Mouse (Mus musculus): Measurements from ENCODE around the gene Sh2d6. TPM values are rescaled to one million over a fixed set of nuclear protein-coding genes. Genes with fewer than 3 reads are reported as not detected.
A peak's percentile ranks its signal among the peaks of the same experiment; 100 is the strongest.
"Not testable (repeated sequence)": the region's sequence is repeated elsewhere in the genome, so short reads cannot be mapped to it uniquely, and the experiment has no call there.

Sh2d6 gene
- polyA plus RNA-seq, 1 experiment from 2014 or later: 0.26 TPM

DNA sequence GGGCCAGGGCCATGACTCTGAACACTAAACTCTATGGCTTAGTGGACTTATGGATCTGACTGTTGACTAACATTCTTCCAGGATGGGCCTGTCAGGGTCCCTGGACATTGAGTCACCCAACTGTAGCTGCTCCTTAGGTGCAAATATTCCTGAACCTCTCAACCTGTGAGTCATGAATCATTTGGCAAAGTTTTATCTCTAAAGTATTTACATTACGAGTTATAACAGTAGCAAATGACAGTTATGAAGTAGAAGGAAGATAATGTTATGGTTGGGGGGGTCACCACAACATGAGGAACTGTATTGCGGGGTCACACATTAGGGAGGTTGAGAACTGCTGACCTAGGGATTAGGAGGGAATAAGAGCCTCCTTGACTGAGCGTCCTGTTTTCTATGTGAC lies 26.4 kb upstream of the Sh2d6 start:
- Histone ChIP-seq H3K4me3 (ENCODE audit: inconsistent target) (no peak overlapping the region), H3K79me2 (ENCODE audit: inconsistent target) (peaks cover 67% of the 10 kb centered on the region), H3K36me3 (ENCODE audit: inconsistent target) (no peaks in the 10 kb centered on the region), H3K27ac (peak overlapping the region; percentile 100)
- 96% methylated on average over 3 of the region's 3 CpGs for WGBS (ENCODE audit: missing documents)

DNA sequence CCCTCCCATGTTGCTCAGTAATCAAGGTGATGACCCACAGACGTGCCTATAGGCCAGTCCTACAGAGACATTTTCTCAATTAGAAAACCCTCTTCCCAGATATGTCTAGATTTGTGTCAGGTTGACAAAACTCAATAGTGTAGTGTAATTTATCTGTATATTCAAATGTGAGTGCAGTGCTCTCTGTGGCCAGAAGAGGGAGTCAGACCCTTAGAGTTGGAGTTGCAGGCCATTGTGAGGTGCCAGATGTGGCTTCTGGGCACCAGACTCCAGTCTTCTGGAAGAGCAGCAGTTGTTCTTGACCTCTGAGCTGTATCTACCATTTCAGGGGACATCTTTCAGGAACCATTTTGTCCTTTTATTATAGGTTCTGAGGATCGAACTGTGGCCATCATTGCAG lies 25.6 kb upstream of the Sh2d6 start:
- Histone ChIP-seq H3K36me3 (ENCODE audit: inconsistent target) (no peaks in the 10 kb centered on the region), H3K27ac (no peak overlapping the region), H3K79me2 (ENCODE audit: inconsistent target) (peaks cover 60% of the 10 kb centered on the region), H3K4me3 (ENCODE audit: inconsistent target) (no peak overlapping the region)
- 100% methylated on average over 2 of the region's 2 CpGs for WGBS (ENCODE audit: missing documents)

DNA sequence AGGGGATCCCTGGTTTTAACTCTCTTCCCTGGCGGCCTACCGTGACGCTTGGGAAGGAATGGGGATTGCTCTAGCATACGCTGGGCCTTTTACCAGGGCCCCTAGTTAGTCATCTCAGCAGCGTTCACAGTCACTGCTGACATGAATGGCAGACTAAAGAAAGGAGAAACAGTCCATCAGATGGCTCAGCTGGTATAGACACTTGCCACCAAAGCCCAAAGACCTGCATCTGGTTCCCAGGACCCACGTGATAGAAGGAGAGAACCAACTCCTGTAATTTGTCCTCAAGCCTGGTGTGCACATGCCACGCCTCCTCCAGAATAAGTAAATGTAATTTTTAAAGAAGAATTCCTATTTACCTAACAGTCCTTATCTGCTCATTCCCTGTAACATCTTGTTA lies 23.9 kb upstream of the Sh2d6 start:
- H3K36me3 ChIP-seq (ENCODE audit: inconsistent target): no peaks in the 10 kb centered on the region
- H3K79me2 ChIP-seq (ENCODE audit: inconsistent target): peaks cover 42% of the 10 kb centered on the region
- 45% methylated on average over 6 of the region's 7 CpGs for WGBS (ENCODE audit: missing documents)
- H3K27ac ChIP-seq: peak overlapping the region; percentile 77
- peak overlapping the region; percentile 49; the same call in 1 of the 2 replicates for H3K4me3 ChIP-seq (ENCODE audit: inconsistent target)

DNA sequence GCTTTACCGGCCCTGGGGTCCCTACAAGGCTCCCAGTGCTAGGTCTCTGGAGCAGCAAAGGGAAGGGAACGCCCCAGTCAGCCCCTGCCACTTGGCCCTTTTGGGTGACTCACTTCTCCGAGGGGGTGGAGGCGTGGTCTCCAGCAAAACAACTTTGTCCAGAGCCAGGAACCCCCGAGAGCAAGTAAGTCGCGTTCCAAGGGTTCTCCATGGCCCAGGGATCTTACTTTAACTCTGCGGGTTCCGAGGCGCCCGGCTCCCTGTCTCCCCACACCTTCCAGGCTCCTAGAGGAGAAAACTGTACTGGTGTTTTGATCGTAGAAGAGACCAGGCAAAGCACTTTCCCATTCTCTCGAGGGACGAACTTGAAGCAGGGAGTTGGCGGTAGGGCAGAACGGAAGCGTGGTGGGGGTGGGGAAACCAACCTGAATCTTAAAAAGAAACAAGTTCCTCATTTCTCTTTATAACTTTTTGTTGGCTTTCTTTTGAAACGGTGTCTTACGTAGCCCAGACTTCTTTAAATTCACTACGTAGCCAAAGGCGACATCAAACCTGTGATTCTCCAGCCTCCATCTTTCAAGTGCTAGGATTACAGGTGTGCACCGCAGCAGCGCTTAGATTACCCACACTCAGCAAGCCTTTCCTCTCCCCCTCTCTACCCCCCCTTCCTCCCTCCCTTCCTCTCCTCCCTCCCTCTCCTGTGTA lies 22.9 kb upstream of the Sh2d6 start, which contains the start of gene Capg:
TSS of gene Capg (plus strand) at position 109 of the 705 bp plus-strand sequence.
- H3K36me3 ChIP-seq (ENCODE audit: inconsistent target): no peaks in the 10 kb centered on the region
- peak within 1 kb of the TSS; percentile 49 for H3K4me3 ChIP-seq (ENCODE audit: inconsistent target)
- 1% methylated on average over 22 of the region's 23 CpGs for WGBS (ENCODE audit: missing documents)
- peaks cover 33% of the 10 kb centered on the region for H3K79me2 ChIP-seq (ENCODE audit: inconsistent target)
- peak within 1 kb of the TSS; percentile 77 for H3K27ac ChIP-seq

DNA sequence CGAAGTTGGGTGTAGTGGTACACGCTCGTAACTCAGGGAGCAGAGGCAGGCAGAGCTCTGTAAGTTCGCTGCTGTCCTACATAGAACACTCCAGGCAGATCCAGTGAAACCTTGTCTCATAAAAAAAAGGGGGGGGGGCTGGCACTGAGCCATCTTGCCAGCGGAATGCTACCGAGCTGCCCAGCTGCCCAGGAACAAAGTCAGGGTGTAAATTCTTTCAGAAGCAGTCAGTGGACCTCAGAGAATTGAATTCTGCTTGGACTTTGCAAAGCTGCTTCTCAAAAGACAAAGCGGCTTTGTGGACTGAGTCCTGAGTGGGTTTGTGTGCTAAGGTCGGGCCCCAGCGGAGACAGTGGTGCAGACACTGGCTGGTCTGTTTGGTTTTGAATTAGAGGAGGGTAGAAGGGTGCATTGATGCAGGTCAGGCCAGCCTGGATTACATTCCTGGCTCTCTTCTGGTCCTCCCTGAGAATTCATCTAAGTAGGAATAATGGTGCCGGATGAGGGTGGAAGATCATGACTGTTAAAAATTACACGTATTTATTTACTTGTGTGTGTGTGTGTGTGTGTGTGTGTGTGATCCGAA lies 21.9 kb upstream of the Sh2d6 start:
- H3K36me3 ChIP-seq (ENCODE audit: inconsistent target): no peaks in the 10 kb centered on the region
- WGBS (ENCODE audit: missing documents): 86% methylated on average over 12 of the region's 12 CpGs
- H3K4me3 ChIP-seq (ENCODE audit: inconsistent target): no peak overlapping the region
- peak overlapping the region; percentile 77; the same call in 1 of the 2 replicates for H3K27ac ChIP-seq
- H3K79me2 ChIP-seq (ENCODE audit: inconsistent target): peaks cover 31% of the 10 kb centered on the region

DNA sequence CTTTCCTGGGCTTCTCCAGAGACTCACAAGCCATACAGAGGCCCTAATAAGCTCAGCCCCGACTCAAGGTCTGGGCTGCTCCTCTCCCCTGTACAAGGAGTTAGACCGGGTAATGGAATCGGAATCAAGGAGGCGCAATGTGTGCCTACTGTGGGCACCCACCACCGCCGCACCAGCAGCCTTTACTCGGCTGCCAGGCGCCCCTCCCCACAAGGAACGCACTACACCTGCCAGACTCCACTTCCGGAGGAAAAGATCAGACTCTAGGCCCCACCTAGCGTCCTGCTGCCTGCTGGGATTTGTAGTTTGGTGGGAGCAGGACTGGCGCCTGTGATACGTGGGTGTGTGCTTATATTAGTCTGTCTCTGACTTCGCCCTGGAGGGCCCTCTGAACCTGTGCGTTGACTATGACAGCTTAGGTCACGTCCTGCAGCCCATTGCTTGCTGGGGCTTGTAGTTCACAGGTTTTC lies 17.1 kb upstream of the Sh2d6 start:
- WGBS (ENCODE audit: missing documents): 5% methylated on average over 16 of the region's 16 CpGs
- Histone ChIP-seq H3K79me2 (ENCODE audit: inconsistent target) (no peaks in the 10 kb centered on the region), H3K4me3 (ENCODE audit: inconsistent target) (peak overlapping the region; percentile 40), H3K27ac (0 out of 2 replicates have a peak overlapping the region, but pooled peaks have one; percentile 3), H3K36me3 (ENCODE audit: inconsistent target) (no peaks in the 10 kb centered on the region)

DNA sequence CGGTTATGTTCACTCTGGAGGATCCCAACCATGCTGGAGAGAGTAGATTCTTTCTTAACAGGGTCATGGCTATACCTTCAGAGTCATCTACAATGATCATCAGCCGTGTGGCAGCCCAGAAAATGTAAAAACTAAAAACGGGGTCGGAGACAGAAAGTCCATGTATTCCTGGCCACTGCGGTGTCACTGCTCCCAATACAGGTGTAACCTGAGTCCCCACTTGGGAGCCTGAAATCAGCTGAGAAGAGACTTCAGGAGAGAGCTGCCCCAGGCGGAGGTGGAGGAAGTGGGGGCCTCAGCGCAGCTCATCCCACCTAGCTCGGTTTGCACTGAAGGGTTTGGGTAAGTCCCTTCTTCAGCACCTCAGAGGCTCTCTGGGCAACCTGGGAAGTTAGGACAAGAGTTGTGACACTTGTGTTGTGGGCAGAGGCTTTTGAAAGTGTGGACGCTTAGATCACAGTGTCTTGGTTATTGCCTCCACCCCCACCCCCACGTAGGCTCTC lies 16.5 kb upstream of the Sh2d6 start:
- 71% methylated on average over 10 of the region's 10 CpGs for WGBS (ENCODE audit: missing documents)
- Histone ChIP-seq H3K4me3 (ENCODE audit: inconsistent target) (peak overlapping the region; percentile 40), H3K79me2 (ENCODE audit: inconsistent target) (no peaks in the 10 kb centered on the region), H3K36me3 (ENCODE audit: inconsistent target) (no peaks in the 10 kb centered on the region), H3K27ac (0 out of 2 replicates have a peak overlapping the region, but pooled peaks have one; percentile 3)

DNA sequence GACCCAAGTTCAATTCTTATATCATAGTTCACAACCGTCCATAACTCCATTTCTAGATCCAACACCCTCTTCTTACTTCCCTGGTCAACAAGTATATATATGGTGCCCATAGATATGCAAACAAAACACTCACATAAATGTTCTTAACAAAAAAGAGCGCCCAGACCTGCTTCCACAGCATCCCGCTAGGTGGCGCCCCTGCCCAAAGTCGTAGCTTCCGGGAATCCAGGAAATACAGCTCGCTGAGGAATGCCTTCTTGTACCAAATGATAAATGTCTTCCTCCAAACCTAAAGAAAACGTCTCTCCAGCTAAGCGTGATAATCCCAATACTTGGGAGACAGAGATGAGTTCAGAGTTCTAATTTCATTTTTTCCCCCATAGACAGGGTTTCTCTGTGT lies 13.7 kb upstream of the Sh2d6 start:
- whole genome bisulfite sequencing (ENCODE audit: missing documents): 1% methylated on average over 9 of the region's 9 CpGs
- no peaks in the 10 kb centered on the region for H3K36me3 ChIP-seq (ENCODE audit: inconsistent target)
- H3K79me2 ChIP-seq (ENCODE audit: inconsistent target): no peaks in the 10 kb centered on the region
- H3K27ac ChIP-seq: no peak overlapping the region
- H3K4me3 ChIP-seq (ENCODE audit: inconsistent target): no peak overlapping the region

DNA sequence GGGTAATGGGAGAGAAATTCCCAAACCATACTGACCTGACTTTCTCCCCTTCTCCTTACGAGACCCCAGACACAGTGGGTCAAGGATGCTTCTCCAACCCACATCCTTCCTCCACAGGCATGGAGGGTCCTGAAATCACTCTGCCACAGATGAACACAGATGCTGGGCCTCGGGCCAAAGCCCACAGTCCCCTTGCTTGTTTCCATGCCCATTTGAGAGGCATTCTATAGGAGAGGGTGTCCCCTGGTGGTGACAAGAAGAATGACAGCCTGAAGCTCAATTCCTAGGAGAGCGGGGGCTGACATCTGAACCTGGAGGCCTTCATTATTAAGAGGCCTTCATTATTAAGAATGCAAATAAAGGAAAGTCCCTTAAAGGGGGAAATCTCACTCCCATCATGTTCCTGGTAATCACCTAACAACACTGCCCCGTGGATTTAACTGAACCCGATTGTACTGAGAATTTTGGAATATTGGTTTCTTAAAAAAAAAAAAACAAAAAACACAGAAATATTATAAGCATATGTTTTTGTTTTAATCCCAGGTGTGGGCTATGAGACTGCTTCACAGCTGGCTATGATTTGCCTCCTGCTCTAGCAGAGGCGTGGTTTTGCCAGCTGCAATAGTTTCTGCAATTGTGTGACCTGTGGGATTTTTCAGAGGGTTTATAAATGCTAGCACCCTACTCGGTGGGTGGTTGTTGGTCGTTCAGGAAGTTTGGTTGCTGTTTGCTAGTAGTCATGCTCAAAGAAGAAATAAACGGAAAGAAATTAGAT lies 12.7 kb upstream of the Sh2d6 start:
- Histone ChIP-seq H3K4me3 (ENCODE audit: inconsistent target) (no peak overlapping the region), H3K79me2 (ENCODE audit: inconsistent target) (no peaks in the 10 kb centered on the region), H3K27ac (no peak overlapping the region), H3K36me3 (ENCODE audit: inconsistent target) (no peaks in the 10 kb centered on the region)
- WGBS (ENCODE audit: missing documents): 34% methylated on average over 8 of the region's 9 CpGs

DNA sequence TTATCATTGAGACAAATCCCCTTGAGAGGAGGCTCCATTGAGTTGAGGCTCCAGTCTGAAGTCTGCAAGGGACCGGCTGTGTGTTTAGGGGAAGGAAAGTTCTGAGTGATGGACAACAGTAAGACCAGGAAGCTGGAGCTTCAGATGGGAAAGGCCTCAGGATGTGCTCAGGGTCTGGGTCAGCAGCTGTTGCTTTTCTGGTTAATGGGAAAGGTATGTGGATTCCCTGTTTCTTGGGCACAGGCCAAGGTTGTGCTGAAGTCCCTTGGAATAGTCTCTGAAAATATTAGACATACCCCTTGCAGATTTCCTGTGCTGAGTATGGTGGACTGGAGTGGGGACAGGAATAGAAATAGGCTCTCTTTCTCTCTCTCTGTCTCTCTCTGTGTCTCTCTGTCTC lies 12.0 kb upstream of the Sh2d6 start:
- no CpG with 5 or more reads among the region's 1 CpGs for WGBS (ENCODE audit: missing documents)
- H3K27ac ChIP-seq; H3K36me3 ChIP-seq (ENCODE audit: inconsistent target); H3K79me2 ChIP-seq (ENCODE audit: inconsistent target); H3K4me3 ChIP-seq (ENCODE audit: inconsistent target): not testable (repeated sequence)

DNA sequence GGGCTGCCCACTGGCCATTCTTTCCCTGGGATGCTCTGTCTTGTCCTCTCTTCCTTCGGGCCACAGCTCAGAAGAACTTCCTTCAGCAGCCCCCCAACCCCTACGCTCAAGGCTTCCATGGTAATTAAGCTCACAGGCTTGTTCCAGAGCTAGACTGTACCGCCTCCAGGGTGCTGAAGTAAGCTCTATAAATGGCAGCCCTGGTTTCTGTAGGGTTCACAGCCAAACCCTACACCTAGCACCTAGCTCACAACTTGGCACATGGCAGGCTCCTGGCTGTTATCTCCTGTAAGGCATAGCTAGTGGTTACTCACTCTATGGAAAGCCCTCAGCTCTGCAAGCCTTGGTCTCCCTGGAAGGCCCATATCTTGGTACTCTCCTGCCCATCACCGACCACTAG lies 11.1 kb upstream of the Sh2d6 start:
- Histone ChIP-seq H3K27ac (no peak overlapping the region), H3K4me3 (ENCODE audit: inconsistent target) (no peak overlapping the region), H3K36me3 (ENCODE audit: inconsistent target) (no peaks in the 10 kb centered on the region), H3K79me2 (ENCODE audit: inconsistent target) (no peaks in the 10 kb centered on the region)
- WGBS (ENCODE audit: missing documents): 93% methylated on average over 4 of the region's 4 CpGs

DNA sequence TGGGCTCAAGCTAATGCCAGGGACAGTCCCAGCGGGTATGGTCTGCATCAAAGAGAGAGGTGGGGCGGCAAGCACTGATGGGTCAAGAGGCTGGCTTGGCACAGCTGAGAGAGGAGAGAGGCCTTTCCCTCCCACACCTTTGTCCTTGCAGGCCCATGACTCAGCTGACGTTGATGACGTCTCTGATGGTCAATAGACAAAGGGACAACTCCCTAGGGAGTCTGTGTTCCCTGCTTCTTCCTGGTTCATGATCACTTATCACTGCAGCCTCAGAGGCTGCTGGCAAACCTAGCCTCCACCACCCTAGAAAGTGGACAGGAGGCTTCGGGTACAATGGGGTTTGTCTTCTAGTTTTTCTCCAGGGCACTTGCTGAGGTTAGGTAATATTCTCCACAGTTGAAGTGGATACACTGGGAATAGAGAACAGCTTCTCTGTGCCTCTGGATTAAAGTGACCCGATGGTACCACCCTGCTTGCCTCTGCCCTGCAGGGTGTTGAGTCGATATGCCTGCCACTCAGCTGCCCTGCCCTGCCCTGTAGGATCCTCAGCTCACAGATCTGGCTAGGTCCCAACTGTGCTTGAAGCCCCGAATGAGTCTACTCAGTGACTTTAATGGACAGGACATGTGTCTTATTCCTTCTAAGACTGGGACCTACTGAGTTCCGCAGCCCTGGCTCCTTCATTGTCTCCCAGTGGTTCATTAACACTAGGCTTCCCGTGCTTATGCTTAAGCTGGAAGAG lies 7.1 kb upstream of the Sh2d6 start:
- 89% methylated on average over 9 of the region's 10 CpGs for WGBS (ENCODE audit: missing documents)
- no peaks in the 10 kb centered on the region for H3K79me2 ChIP-seq (ENCODE audit: inconsistent target)
- H3K4me3 ChIP-seq (ENCODE audit: inconsistent target): no peak overlapping the region
- no peaks in the 10 kb centered on the region for H3K36me3 ChIP-seq (ENCODE audit: inconsistent target)
- no peak overlapping the region for H3K27ac ChIP-seq

DNA sequence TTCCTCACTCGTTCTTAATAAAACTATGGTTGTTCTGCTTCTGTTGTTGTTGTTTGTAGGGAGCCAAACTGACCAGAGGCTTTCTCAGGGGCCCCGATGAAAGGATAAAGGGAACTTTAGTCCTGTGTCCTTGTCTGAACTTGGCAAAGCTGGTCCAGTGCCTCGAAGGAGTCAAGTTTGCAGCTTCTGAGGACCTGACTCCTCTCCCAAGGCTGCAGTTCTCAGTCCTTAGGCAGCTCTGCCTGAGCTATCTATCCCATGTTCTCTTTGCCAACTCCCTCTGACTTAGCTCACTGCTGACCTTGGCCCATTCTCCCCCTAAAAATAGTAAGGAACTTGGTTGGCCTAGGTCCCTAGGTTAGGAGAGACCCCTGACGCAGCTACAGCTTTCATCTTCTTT lies 5.6 kb upstream of the Sh2d6 start:
- no peak overlapping the region for H3K27ac ChIP-seq
- H3K36me3 ChIP-seq (ENCODE audit: inconsistent target): no peaks in the 10 kb centered on the region
- no peaks in the 10 kb centered on the region for H3K79me2 ChIP-seq (ENCODE audit: inconsistent target)
- 91% methylated on average over 4 of the region's 4 CpGs for WGBS (ENCODE audit: missing documents)
- H3K4me3 ChIP-seq (ENCODE audit: inconsistent target): no peak overlapping the region

DNA sequence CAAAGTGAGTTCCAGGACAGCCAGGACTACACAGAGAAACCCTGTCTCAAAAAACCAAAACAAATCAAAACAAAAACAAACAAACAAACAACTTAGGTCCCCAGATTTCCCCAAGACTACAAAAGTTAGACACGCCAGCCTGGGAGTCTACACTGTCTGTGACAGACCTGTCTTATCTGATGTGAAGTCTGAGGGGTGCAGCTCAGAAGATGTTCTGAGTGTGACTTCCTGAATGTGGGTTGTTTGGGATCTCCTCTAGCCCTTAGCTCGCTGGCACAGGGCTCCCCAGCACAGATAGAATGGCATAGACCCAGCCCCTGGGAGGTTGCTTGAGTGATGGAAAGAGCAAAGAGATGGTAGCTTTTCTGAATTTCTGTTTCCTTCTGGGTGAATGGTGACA lies 2.7 kb upstream of the Sh2d6 start:
- WGBS (ENCODE audit: missing documents): 83% methylated on average over 2 of the region's 2 CpGs

More for the DNA sequence above, 2.7 kb upstream of the Sh2d6 start:
- H3K27ac ChIP-seq: no peak overlapping the region
- no peaks in the 10 kb centered on the region for H3K36me3 ChIP-seq (ENCODE audit: inconsistent target)
- no peak overlapping the region for H3K4me3 ChIP-seq (ENCODE audit: inconsistent target)
- H3K79me2 ChIP-seq (ENCODE audit: inconsistent target): no peaks in the 10 kb centered on the region

Measured in macrophage (primary cell).